In genomic region chr4:135273307-135273682, GRCm38 (mm10) we compare ENCODE assay signal across 8 mouse cellular contexts. TPM values are rescaled to one million over a fixed set of nuclear protein-coding genes. Genes with fewer than 3 reads are reported as not detected.
DNase-seq lines count a peak whose midpoint lies in the region; ATAC-seq and TF ChIP-seq lines count a peak whose summit lies in the region.

No protein-coding gene starts in this region.

- peaks cover 33% of the 10 kb centered on the region for H3K4me1 ChIP-seq in heart, postnatal 0 days (ENCODE audit: control insufficient read depth, insufficient read depth)
- H3K4me1 ChIP-seq in limb, embryonic 11.5 days (ENCODE audit: control insufficient read depth, insufficient read depth, low read length), result peaks cover 23% of the 10 kb centered on the region
- peaks cover 26% of the 10 kb centered on the region for H3K4me1 ChIP-seq in midbrain, embryonic 14.5 days (ENCODE audit: control insufficient read depth, insufficient read depth, low read length)

- H3K27ac ChIP-seq in heart, postnatal 0 days (ENCODE audit: low read depth), result peak overlapping the region; percentile 86
- H3K27ac ChIP-seq in limb, embryonic 11.5 days (replicated peaks; ENCODE audit: low read depth, low read length), result no peak overlapping the region
- H3K27ac ChIP-seq in midbrain, embryonic 14.5 days (replicated peaks; ENCODE audit: low read depth, low read length), result no peak overlapping the region

- H3K27me3 ChIP-seq in heart, postnatal 0 days (ENCODE audit: control insufficient read depth, insufficient read depth, low read length), result no peaks in the 10 kb centered on the region
- H3K27me3 ChIP-seq in limb, embryonic 11.5 days (ENCODE audit: control insufficient read depth, insufficient read depth, low read length), result no peaks in the 10 kb centered on the region
- no peaks in the 10 kb centered on the region; the same call in 1 of the 2 replicates for H3K27me3 ChIP-seq in midbrain, embryonic 14.5 days (ENCODE audit: control insufficient read depth, insufficient read depth, low read length)

- peak; percentile 40 for DNase-seq in thymus, postnatal 4 days
- DNase-seq in thymus, postnatal 36 days, result no peak
- no peak for DNase-seq in heart, postnatal 0 days (ENCODE audit: low spot score)
- peak; percentile 43 for DNase-seq in limb, embryonic 11.5 days (ENCODE audit: low spot score)
- DNase-seq in midbrain, embryonic 14.5 days, result no peak
- DNase-seq in adrenal gland, adult (ENCODE audit: inconsistent age in 2 of 2, low spot score in 1 of 2), result no peak
- DNase-seq in frontal cortex, postnatal 25 days (ENCODE audit: low spot score in 2 of 2), result no peak
- no peak for DNase-seq in urinary bladder, postnatal 10 days (ENCODE audit: low spot score)

- TF ChIP-seq CTCF in heart, postnatal 0 days (IDR thresholded peaks at IDR 0.05; ENCODE audit: low read depth), result no peak

- no peaks in the 10 kb centered on the region for H3K9me3 ChIP-seq in heart, postnatal 0 days (replicated peaks; ENCODE audit: control insufficient read depth, low read length)
- no peaks in the 10 kb centered on the region for H3K9me3 ChIP-seq in limb, embryonic 11.5 days (ENCODE audit: control insufficient read depth, low read length)
- H3K9me3 ChIP-seq in midbrain, embryonic 14.5 days (ENCODE audit: control insufficient read depth, low read length), result no peaks in the 10 kb centered on the region

- H3K9ac ChIP-seq in heart, postnatal 0 days (replicated peaks; ENCODE audit: low read depth, low read length), result peak overlapping the region; percentile 45
- peak overlapping the region; percentile 45; the same call in 1 of the 2 replicates for H3K9ac ChIP-seq in limb, embryonic 11.5 days (ENCODE audit: low read length)
- H3K9ac ChIP-seq in midbrain, embryonic 14.5 days (replicated peaks; ENCODE audit: low read length), result no peak overlapping the region

- ATAC-seq in heart, postnatal 0 days (ENCODE audit: insufficient read depth, low read depth), result no peak
- no peak for ATAC-seq in limb, embryonic 11.5 days (ENCODE audit: insufficient number of reproducible peaks, low FRiP score, low TSS enrichment, low read depth)
- no peak for ATAC-seq in midbrain, embryonic 14.5 days (ENCODE audit: low FRiP score, low TSS enrichment)

- no peaks in the 10 kb centered on the region for H3K36me3 ChIP-seq in heart, postnatal 0 days (replicated peaks; ENCODE audit: control insufficient read depth, insufficient read depth, low read length)
- H3K36me3 ChIP-seq in limb, embryonic 11.5 days (ENCODE audit: control insufficient read depth, insufficient read depth, low read length), result no peaks in the 10 kb centered on the region
- no peaks in the 10 kb centered on the region for H3K36me3 ChIP-seq in midbrain, embryonic 14.5 days (ENCODE audit: control insufficient read depth, insufficient read depth, low read length)

- no peak for TF ChIP-seq EP300 in heart, postnatal 0 days (IDR thresholded peaks at IDR 0.05; ENCODE audit: low read depth)

- peak overlapping the region; percentile 40 for H3K4me3 ChIP-seq in heart, postnatal 0 days (ENCODE audit: low read depth, low read length)
- H3K4me3 ChIP-seq in limb, embryonic 11.5 days (ENCODE audit: low read depth, low read length), result peak overlapping the region; percentile 95
- H3K4me3 ChIP-seq in midbrain, embryonic 14.5 days (replicated peaks; ENCODE audit: low read depth, low read length), result peak overlapping the region; percentile 86

- WGBS in heart, postnatal 0 days, result 4% methylated on average over 17 of the region's 17 CpGs
- 2% methylated on average over 17 of the region's 17 CpGs for WGBS in limb, embryonic 11.5 days
- WGBS in midbrain, embryonic 14.5 days, result 3% methylated on average over 17 of the region's 17 CpGs

- H3K4me2 ChIP-seq in heart, postnatal 0 days (ENCODE audit: low read depth, low read length), result peak overlapping the region; percentile 65
- peak overlapping the region; percentile 54 for H3K4me2 ChIP-seq in limb, embryonic 11.5 days (ENCODE audit: low read depth, severe bottlenecking)
- peak overlapping the region; percentile 80 for H3K4me2 ChIP-seq in midbrain, embryonic 14.5 days (ENCODE audit: low read length)

RNA-seq across cellular contexts. Expression of gene Clic4, which starts 0.7 kb away (rescaled TPM):
- 239 and 307 TPM in 2 replicates for total RNA-seq in heart, postnatal 0 days (2014; rRNA removed; ENCODE audit: low replicate concordance)
- polyA plus RNA-seq in heart, postnatal 0 days (2015; fragmentation: Nextera tagmentation; extraction: Ambion mirVana), result 213 and 235 TPM in 2 replicates
- polyA plus RNA-seq in limb, embryonic 11.5 days (2014; fragmentation: Nextera tagmentation; extraction: Ambion mirVana), result 141 and 161 TPM in 2 replicates
- polyA plus RNA-seq in midbrain, embryonic 14.5 days (2014; fragmentation: Nextera tagmentation; extraction: Ambion mirVana), result 34.9 and 61.9 TPM in 2 replicates

Comparison
In these comparisons a context has a peak if more than half of its experiments do, and no peak if none do; other contexts are left out.
1. DNase-seq: peak in thymus, postnatal 4 days (single experiment) and limb, embryonic 11.5 days (single experiment); none in thymus, postnatal 36 days (0 of 2), heart, postnatal 0 days (single experiment), midbrain, embryonic 14.5 days (single experiment), adrenal gland, adult (0 of 2), frontal cortex, postnatal 25 days (0 of 2) and urinary bladder, postnatal 10 days (single experiment).
2. H3K4me3 ChIP-seq: peak in every context shown above with its lines; median percentile 95 in limb, embryonic 11.5 days; 86 in midbrain, embryonic 14.5 days; 40 in heart, postnatal 0 days.
3. Peak in every context shown above with its lines, with median percentiles within 50 percentile points of each other: H3K4me2 ChIP-seq.